Mouse (Mus musculus) liver, adult 2 months (tissue): ENCODE data around the gene H2-Aa.

ENCODE experiments used
- CTCF ChIP-seq: fragments of 200-500 bp; IDR thresholded peaks from 2 replicates; pipeline ENCODE4 v1.5.1; 2011; ENCODE audit warnings: low read depth, low read length, control low read depth
- POLR2A ChIP-seq: fragments of 200-500 bp; IDR thresholded peaks from 2 replicates; pipeline ENCODE4 v1.6.1; 2011; ENCODE audit warnings: low read length, control low read depth; ENCODE audit not compliant: insufficient read depth; ENCODE audit errors: extremely low read depth

- TF ChIP-seq CTCF (no peak), POLR2A (no peak)
Measured at GRCm38 (mm10) chr17:34325436-34325835, 37.8 kb upstream of the H2-Aa start, which contains the start of gene H2-Eb2.
